Mouse (Mus musculus) effector memory CD4-positive, alpha-beta T cell, adult 7 months (primary cell): ENCODE measurements around the gene Tbck. TPM values are rescaled to one million over a fixed set of nuclear protein-coding genes. Genes with fewer than 3 reads are reported as not detected.

ENCODE experiments used
- polyA plus RNA-seq: library from polyadenylated mRNA; unstranded; fragments of 100-300 nt; shearing (Covaris generic); gene quantifications from one replicate; pipeline ENCODE4 v1.2.1, GENCODE M21; 2017

The Tbck gene
- 12.2 TPM for polyA plus RNA-seq

GRCm38 (mm10) chr3:132683447-132684230 lies at the start of gene Tbck:
Gene Tbck (plus strand): TSS chr3:132684144.

GRCm38 (mm10) chr3:132684231-132684928 lies 436 bp downstream of the Tbck start, which contains the start of gene Aimp1:
Gene Aimp1 (minus strand): TSS chr3:132684370.

Other genes starting within 250 kb of the Tbck start
- not detected for gene Gimd1, start 54.3 kb upstream of the Tbck start, polyA plus RNA-seq
- 36.3 TPM for gene Aimp1, start 226 bp downstream of the Tbck start, polyA plus RNA-seq